In the genomic region with DNA sequence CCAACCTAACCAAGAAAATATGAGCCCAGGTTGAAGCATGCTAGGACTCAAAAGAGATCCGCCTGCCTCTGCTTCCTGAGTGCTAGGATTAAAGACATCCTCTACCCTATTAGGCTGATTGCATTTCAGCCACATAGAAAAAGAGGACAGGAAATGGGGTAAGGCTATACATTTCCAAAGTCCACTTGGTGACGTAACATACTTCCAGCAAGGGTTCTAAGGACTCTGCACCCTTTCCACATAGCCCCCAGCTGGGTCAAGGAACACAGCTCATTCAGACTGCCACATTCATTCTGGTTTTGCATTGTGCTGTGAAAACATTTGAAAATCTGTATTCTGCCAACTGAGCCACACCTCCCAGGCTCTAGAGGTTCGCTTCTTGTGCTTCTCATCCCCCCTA, we compare ENCODE assay signal across 22 mouse cellular contexts.
"Had no signal": no experiment of that assay in that cellular context is flagged by ENCODE, and none has a peak within 500 bp of the region (broad histone marks: within the 10 kb centered on the region; RNA-seq: fewer than 3 reads in every experiment).

No protein-coding gene starts in this region.

- H3K27me3 ChIP-seq: heart, embryonic 12.5 days; hindbrain, embryonic 13.5 days; hindbrain, embryonic 15.5 days; limb, embryonic 12.5 days; liver, embryonic 13.5 days had no signal

- H3K4me2 ChIP-seq: heart, embryonic 12.5 days; hindbrain, embryonic 13.5 days; hindbrain, embryonic 15.5 days; limb, embryonic 12.5 days; liver, embryonic 11.5 days; liver, embryonic 13.5 days had no signal

- DNase-seq: forebrain, postnatal 0 days; gastrocnemius, postnatal 25 days; heart, adult 18-20 months; heart, postnatal 10 days; heart, postnatal 36 days; kidney, adult 11 months; kidney, adult 8-10 months; kidney, postnatal 10 days; kidney, postnatal 25 days; kidney, postnatal 4 days; liver; liver, embryonic 13.5 days had no signal

- H3K9ac ChIP-seq: forebrain, postnatal 0 days; heart, embryonic 12.5 days; hindbrain, embryonic 13.5 days; hindbrain, embryonic 15.5 days; limb, embryonic 12.5 days; liver, embryonic 13.5 days had no signal

- H3K9me3 ChIP-seq: hindbrain, embryonic 13.5 days; hindbrain, embryonic 15.5 days; limb, embryonic 10.5 days had no signal

- ATAC-seq: forebrain, postnatal 0 days; hindbrain, postnatal 0 days had no signal

- H3K27ac ChIP-seq: heart, embryonic 10.5 days; hindbrain, embryonic 13.5 days; hindbrain, embryonic 15.5 days; hindbrain, postnatal 0 days; layer of hippocampus, adult 2 months; left cerebral cortex, adult 2 months; limb, embryonic 10.5 days; limb, embryonic 12.5 days; liver, embryonic 13.5 days had no signal

- H3K4me3 ChIP-seq: heart, embryonic 10.5 days; heart, embryonic 12.5 days; hindbrain, embryonic 13.5 days; hindbrain, embryonic 15.5 days; layer of hippocampus, adult 2 months; left cerebral cortex, adult 2 months; limb, embryonic 10.5 days; limb, embryonic 12.5 days; liver, embryonic 13.5 days had no signal

- H3K4me1 ChIP-seq: hindbrain, embryonic 13.5 days; hindbrain, embryonic 15.5 days; limb, embryonic 10.5 days; limb, embryonic 12.5 days; liver, embryonic 13.5 days had no signal
